Mouse (Mus musculus) forebrain, postnatal 0 days (tissue): ENCODE measurements at regions not wholly inside any gene's neighbourhood (a gene's known extent, or its start where the extent isn't known, plus 50 kb on each side); places are given as distances from the start of the nearest gene placed in this dataset.

Source experiments
- ATAC-seq: fragments of 200-750 bp; cut with Nextera tagmentation; 2 replicates; pipeline ENCODE4 v1.8.0; 2017; ENCODE audit warnings: mild to moderate bottlenecking, moderate library complexity
- DNase-seq: peaks from one replicate; pipeline ENCODE4 v3.0.0-alpha.2; 2015
- H3K27ac ChIP-seq: fragments of 300-500 bp; sonication (generic); 2 replicates; pipeline ENCODE4 v1.5.1; 2014; ENCODE audit warnings: low read depth, mild to moderate bottlenecking, antibody characterized with exemption, low read length, moderate library complexity, mixed read lengths
- H3K27me3 ChIP-seq: fragments of 300-500 bp; sonication (generic); 2 replicates; pipeline ENCODE4 v1.6.1; 2014; ENCODE audit warnings: mild to moderate bottlenecking, low read length, mixed read lengths; ENCODE audit not compliant: insufficient read depth
- H3K36me3 ChIP-seq: fragments of 300-500 bp; sonication (generic); 2 replicates; pipeline ENCODE4 v1.6.1; 2014; ENCODE audit warnings: mild to moderate bottlenecking, moderate library complexity; ENCODE audit not compliant: insufficient read depth
- H3K4me1 ChIP-seq: fragments of 300-500 bp; sonication (generic); 2 replicates; pipeline ENCODE4 v1.6.1; 2014; ENCODE audit warnings: antibody characterized with exemption; ENCODE audit not compliant: insufficient read depth
- H3K4me2 ChIP-seq: fragments of 300-500 bp; sonication (generic); 2 replicates; pipeline ENCODE4 v1.6.1; 2014; ENCODE audit warnings: low read depth, mild to moderate bottlenecking, moderate library complexity
- H3K4me3 ChIP-seq: fragments of 300-500 bp; sonication (generic); 2 replicates; pipeline ENCODE4 v1.5.1; 2014; ENCODE audit warnings: low read depth, low read length, mixed read lengths
- H3K9ac ChIP-seq: fragments of 300-500 bp; sonication (generic); 2 replicates; pipeline ENCODE4 v1.6.1; 2014; ENCODE audit warnings: mild to moderate bottlenecking
- H3K9me3 ChIP-seq: fragments of 300-500 bp; sonication (generic); 2 replicates; pipeline ENCODE4 v1.6.1; 2016; ENCODE audit warnings: low read length
- CTCF ChIP-seq: sonication (generic); IDR thresholded peaks from 2 replicates; pipeline ENCODE4 v1.5.1; 2016; ENCODE audit warnings: antibody characterized with exemption, control low read depth, low read depth
- WGBS: fragments of 180-500 bp; shearing (Covaris S2); extraction: QIAGEN DNeasy Blood & Tissue Kit; methylation state at CpG from one replicate; pipeline ENCODE4 v1.1.7; 2014; 5-methylcytosine and 5-hydroxymethylcytosine counted together

- Histone ChIP-seq H3K9me3 (no peaks in the 10 kb centered on the region), H3K4me1 (no peaks in the 10 kb centered on the region), H3K27ac (no peak overlapping the region), H3K27me3 (no peaks in the 10 kb centered on the region), H3K9ac (no peak overlapping the region), H3K36me3 (no peaks in the 10 kb centered on the region), H3K4me3 (no peak overlapping the region), H3K4me2 (no peak overlapping the region)
- ATAC-seq (no peak), DNase-seq (no peak)
- WGBS, result 67% methylated on average over 5 of the region's 5 CpGs
- TF ChIP-seq CTCF, result no peak
Measured at GRCm38 (mm10) chr1:113247325-113247724, 1382.6 kb upstream of the Dsel start.

- Histone ChIP-seq H3K4me2 (no peak overlapping the region), H3K4me1 (no peaks in the 10 kb centered on the region), H3K9me3 (no peaks in the 10 kb centered on the region), H3K4me3 (no peak overlapping the region), H3K9ac (no peak overlapping the region), H3K27ac (no peak overlapping the region), H3K27me3 (no peaks in the 10 kb centered on the region), H3K36me3 (no peaks in the 10 kb centered on the region)
- ATAC-seq (no peak), DNase-seq (no peak)
- TF ChIP-seq CTCF, result no peak
- 83% methylated on average over 1 of the region's 1 CpGs for WGBS
Measured at GRCm38 (mm10) chr1:113210095-113210494, 1345.4 kb upstream of the Dsel start.

- H3K9ac ChIP-seq, result no peak overlapping the region
- DNase-seq (no peak), ATAC-seq (no peak)
- no peaks in the 10 kb centered on the region for H3K27me3 ChIP-seq
- H3K4me2 ChIP-seq, result no peak overlapping the region
- no peaks in the 10 kb centered on the region for H3K9me3 ChIP-seq
- H3K27ac ChIP-seq, result no peak overlapping the region
- no peaks in the 10 kb centered on the region for H3K36me3 ChIP-seq
- TF ChIP-seq CTCF, result no peak
- WGBS, result 94% methylated on average over 1 of the region's 1 CpGs
- no peaks in the 10 kb centered on the region for H3K4me1 ChIP-seq
- no peak overlapping the region for H3K4me3 ChIP-seq
Measured at GRCm38 (mm10) chr1:113204019-113204418, 1339.3 kb upstream of the Dsel start.

GRCm38 (mm10) chr1:113194116-113194812, 1329.5 kb upstream of the Dsel start:
- no peak overlapping the region for H3K4me3 ChIP-seq
- 72% methylated on average over 1 of the region's 1 CpGs for WGBS
- DNase-seq, result no peak
- no peak for TF ChIP-seq CTCF
- no peaks in the 10 kb centered on the region for H3K36me3 ChIP-seq
- H3K9me3 ChIP-seq, result no peaks in the 10 kb centered on the region
- H3K9ac ChIP-seq, result no peak overlapping the region
- ATAC-seq, result no peak
- H3K27ac ChIP-seq, result no peak overlapping the region
- H3K4me2 ChIP-seq, result no peak overlapping the region
- no peaks in the 10 kb centered on the region for H3K27me3 ChIP-seq
- H3K4me1 ChIP-seq, result no peaks in the 10 kb centered on the region

- no peaks in the 10 kb centered on the region for H3K9me3 ChIP-seq
- TF ChIP-seq CTCF, result no peak
- H3K27me3 ChIP-seq, result no peaks in the 10 kb centered on the region
- H3K27ac ChIP-seq, result no peak overlapping the region
- WGBS, result 92% methylated on average over 1 of the region's 1 CpGs
- no peaks in the 10 kb centered on the region for H3K4me1 ChIP-seq
- no peak overlapping the region for H3K9ac ChIP-seq
- H3K4me3 ChIP-seq, result no peak overlapping the region
- no peak for ATAC-seq
- H3K4me2 ChIP-seq, result no peak overlapping the region
- DNase-seq, result no peak
- no peaks in the 10 kb centered on the region for H3K36me3 ChIP-seq
Measured at GRCm38 (mm10) chr1:113163173-113163572, 1298.5 kb upstream of the Dsel start.
